Mouse (Mus musculus): ENCODE data around the gene Ankub1.

DNA sequence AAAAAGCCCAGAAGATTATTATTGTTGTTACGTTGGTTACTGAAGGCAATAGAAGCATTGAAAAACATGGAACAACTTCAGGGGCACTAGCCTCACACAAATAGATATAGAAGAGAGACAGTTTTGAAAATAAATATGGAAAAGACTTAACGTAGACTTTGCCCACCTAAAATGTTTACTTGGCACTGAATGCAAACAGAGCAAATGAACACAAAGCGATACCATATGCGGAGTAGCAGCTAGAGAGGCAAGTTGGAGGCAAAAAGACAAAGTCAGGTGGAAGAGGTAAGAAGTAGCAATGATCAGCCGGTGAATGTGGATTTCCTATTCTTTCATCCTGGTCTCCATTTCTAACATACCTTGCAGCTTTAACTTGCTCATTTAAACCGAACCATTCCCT, 21.6 kb upstream of the Ankub1 start:
- no peak for TF ChIP-seq CTCF (conservative IDR thresholded peaks at IDR 0.05; ENCODE audit: low read length)
- no peak for TF ChIP-seq POU5F1 (IDR thresholded peaks at IDR 0.05; ENCODE audit: borderline replicate concordance, low read length)
- no peak for TF ChIP-seq NANOG (IDR thresholded peaks at IDR 0.05; ENCODE audit: borderline replicate concordance, low read length)
